Mouse (Mus musculus): ENCODE measurements around the gene Smarcd1. TPM values are rescaled to one million over a fixed set of nuclear protein-coding genes. Genes with fewer than 3 reads are reported as not detected.

The Smarcd1 gene
- polyA plus RNA-seq, 1 experiment: 157 TPM

- no peak overlapping the region for H3K27ac ChIP-seq (ENCODE audit: insufficient read depth, low read length)
- no peak overlapping the region for H3K4me3 ChIP-seq (ENCODE audit: insufficient read depth, low read length)
- H3K4me1 ChIP-seq (ENCODE audit: control insufficient read depth, insufficient read depth, low read length): 0 out of 2 replicates have a peak, but pooled peaks cover 3% of the 10 kb centered on the region
- TF ChIP-seq POLR2A (IDR thresholded peaks at IDR 0.05; ENCODE audit: extremely low read depth, insufficient read depth, low read length) (no peak), CTCF (IDR thresholded peaks at IDR 0.05; ENCODE audit: extremely low read depth, insufficient read depth, low read length) (no peak)
Observed at GRCm38 (mm10) chr15:99735631-99736030, 33.7 kb downstream of the Smarcd1 start.

GRCm38 (mm10) chr15:99736675-99737074 lies 34.7 kb downstream of the Smarcd1 start:
- Histone ChIP-seq H3K4me1 (ENCODE audit: control insufficient read depth, insufficient read depth, low read length) (0 out of 2 replicates have a peak, but pooled peaks cover 3% of the 10 kb centered on the region), H3K4me3 (ENCODE audit: insufficient read depth, low read length) (no peak overlapping the region), H3K27ac (ENCODE audit: insufficient read depth, low read length) (no peak overlapping the region)
- TF ChIP-seq CTCF (IDR thresholded peaks at IDR 0.05; ENCODE audit: extremely low read depth, insufficient read depth, low read length) (no peak), POLR2A (IDR thresholded peaks at IDR 0.05; ENCODE audit: extremely low read depth, insufficient read depth, low read length) (no peak)

DNA sequence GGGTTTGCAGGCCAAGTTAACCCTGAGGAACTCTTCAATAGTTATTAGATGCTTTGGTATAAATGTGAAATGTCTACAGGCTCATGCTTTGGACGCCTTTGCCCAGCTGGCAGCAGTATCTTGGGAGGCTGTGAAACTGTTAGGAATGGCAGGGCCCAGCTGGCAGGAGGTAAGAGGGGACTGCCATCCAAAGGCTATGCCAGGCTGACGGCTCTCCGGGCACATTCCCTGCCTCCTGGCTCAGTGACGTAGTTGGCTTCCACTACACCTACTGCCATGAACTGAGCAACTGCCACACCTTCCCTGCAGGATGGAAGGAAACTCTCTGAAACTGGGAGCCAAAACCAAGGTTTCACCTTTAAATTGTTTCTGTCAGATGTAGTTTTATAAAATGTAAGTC lies 38.3 kb downstream of the Smarcd1 start:
- no peak overlapping the region for H3K4me3 ChIP-seq (ENCODE audit: insufficient read depth, low read length)
- no peak for TF ChIP-seq POLR2A (IDR thresholded peaks at IDR 0.05; ENCODE audit: extremely low read depth, insufficient read depth, low read length)
- TF ChIP-seq CTCF (IDR thresholded peaks at IDR 0.05; ENCODE audit: extremely low read depth, insufficient read depth, low read length): no peak
- no peak overlapping the region for H3K27ac ChIP-seq (ENCODE audit: insufficient read depth, low read length)
- 0 out of 2 replicates have a peak, but pooled peaks cover 3% of the 10 kb centered on the region for H3K4me1 ChIP-seq (ENCODE audit: control insufficient read depth, insufficient read depth, low read length)

DNA sequence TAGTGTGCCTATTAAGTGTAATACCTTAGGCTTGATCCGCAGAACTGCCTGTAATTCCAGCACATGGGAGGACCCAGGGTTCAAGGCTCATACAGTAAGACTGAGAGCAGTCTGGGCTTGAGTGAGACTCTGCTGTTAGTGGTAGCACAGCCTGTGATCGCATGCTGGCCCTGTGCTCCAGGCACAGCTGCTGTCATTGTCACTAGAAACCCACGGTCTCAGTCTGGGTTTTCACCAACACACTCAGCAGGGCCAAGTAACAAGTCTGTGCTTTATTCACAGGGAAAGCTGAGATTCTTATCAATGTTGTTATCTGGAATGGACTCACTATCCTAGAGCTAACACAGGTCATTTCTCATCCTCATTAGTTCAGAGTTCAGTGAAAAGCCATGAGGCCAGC lies 52.3 kb downstream of the Smarcd1 start:
- no peak overlapping the region for H3K4me3 ChIP-seq (ENCODE audit: insufficient read depth, low read length)
- no peak overlapping the region for H3K27ac ChIP-seq (ENCODE audit: insufficient read depth, low read length)
- no peak for TF ChIP-seq CTCF (IDR thresholded peaks at IDR 0.05; ENCODE audit: extremely low read depth, insufficient read depth, low read length)
- TF ChIP-seq POLR2A (IDR thresholded peaks at IDR 0.05; ENCODE audit: extremely low read depth, insufficient read depth, low read length): no peak

More for the DNA sequence above, 52.3 kb downstream of the Smarcd1 start:
- H3K4me1 ChIP-seq (ENCODE audit: control insufficient read depth, insufficient read depth, low read length): peaks cover 2% of the 10 kb centered on the region; the same call in 1 of the 2 replicates

Other genes with a start within 250 kb of the Smarcd1 start
- 11.9 TPM in 2 replicates for gene Nckap5l, start 244.4 kb upstream of the Smarcd1 start, polyA plus RNA-seq (2012; rRNA removed)
- 5.1 and 5.3 TPM in 2 replicates for gene Bcdin3d, start 227.4 kb upstream of the Smarcd1 start, polyA plus RNA-seq (2012; rRNA removed)
- 162 and 172 TPM in 2 replicates for gene Faim2, start 174.0 kb upstream of the Smarcd1 start, polyA plus RNA-seq (2012; rRNA removed)
- 0.09 and 0.21 TPM in 2 replicates for gene Aqp2, start 123.1 kb upstream of the Smarcd1 start, polyA plus RNA-seq (2012; rRNA removed)
- gene Aqp5, start 111.3 kb upstream of the Smarcd1 start, polyA plus RNA-seq (2012; rRNA removed): 0.40 and 0.58 TPM in 2 replicates
- 0.46 and 0.62 TPM in 2 replicates for gene Aqp6, start 100.7 kb upstream of the Smarcd1 start, polyA plus RNA-seq (2012; rRNA removed)
- gene Racgap1, start 50.5 kb upstream of the Smarcd1 start, polyA plus RNA-seq (2012; rRNA removed): 10.3 and 13.3 TPM in 2 replicates
- gene Asic1, start 31.8 kb upstream of the Smarcd1 start, polyA plus RNA-seq (2012; rRNA removed): 54.1 and 59.0 TPM in 2 replicates
- 1.3 and 1.8 TPM in 2 replicates for gene Gm17349, start 3.4 kb downstream of the Smarcd1 start, polyA plus RNA-seq (2012; rRNA removed)
- gene Gpd1, start 15.4 kb downstream of the Smarcd1 start, polyA plus RNA-seq (2012; rRNA removed): 55.3 and 60.4 TPM in 2 replicates
- 226 and 237 TPM in 2 replicates for gene Cox14, start 23.5 kb downstream of the Smarcd1 start, polyA plus RNA-seq (2012; rRNA removed)
- gene Cers5, start 70.8 kb downstream of the Smarcd1 start, polyA plus RNA-seq (2012; rRNA removed): 42.5 and 44.5 TPM in 2 replicates
- gene Lima1, start 173.3 kb downstream of the Smarcd1 start, polyA plus RNA-seq (2012; rRNA removed): 12.1 and 12.4 TPM in 2 replicates